Comparison of ENCODE assay signal across 8 mouse cellular contexts in genomic region chr4:122890881-122891481, GRCm38 (mm10). TPM values are rescaled to one million over a fixed set of nuclear protein-coding genes. Genes with fewer than 3 reads are reported as not detected.
DNase-seq lines count a peak whose midpoint lies in the region; ATAC-seq and TF ChIP-seq lines count a peak whose summit lies in the region.

No protein-coding gene starts in this region.

- no peak for DNase-seq in forebrain, embryonic 10.5 days (ENCODE audit: extremely low spot score, low spot score)
- DNase-seq in forebrain, embryonic 11.5 days (ENCODE audit: low spot score), result no peak
- peak; percentile 96 for DNase-seq in cerebellum, adult 9-11 months
- peak; percentile 85 for DNase-seq in gastrocnemius, postnatal 14 days
- DNase-seq in hindbrain, postnatal 0 days (ENCODE audit: low spot score), result peak; percentile 91
- DNase-seq in ovary, adult 18-20 months (ENCODE audit: low spot score), result peak; percentile 84

- H3K4me3 ChIP-seq in forebrain, embryonic 10.5 days, result no peak overlapping the region
- H3K4me3 ChIP-seq in forebrain, embryonic 11.5 days (ENCODE audit: low read depth, low read length), result no peak overlapping the region
- no peak overlapping the region for H3K4me3 ChIP-seq in hindbrain, postnatal 0 days (ENCODE audit: low read length)
- no peak overlapping the region for H3K4me3 ChIP-seq in limb, embryonic 15.5 days

- no peaks in the 10 kb centered on the region for H3K27me3 ChIP-seq in forebrain, embryonic 10.5 days (ENCODE audit: poor library complexity, severe bottlenecking)
- no peaks in the 10 kb centered on the region for H3K27me3 ChIP-seq in forebrain, embryonic 11.5 days (ENCODE audit: control insufficient read depth, insufficient read depth, low read length)
- no peaks in the 10 kb centered on the region for H3K27me3 ChIP-seq in hindbrain, postnatal 0 days (ENCODE audit: insufficient read depth, low read length)
- H3K27me3 ChIP-seq in limb, embryonic 15.5 days, result no peaks in the 10 kb centered on the region

- H3K27ac ChIP-seq in forebrain, embryonic 10.5 days, result peak overlapping the region; percentile 62; the same call in 1 of the 2 replicates
- no peak overlapping the region for H3K27ac ChIP-seq in forebrain, embryonic 11.5 days (ENCODE audit: low read depth, low read length)
- peak overlapping the region; percentile 33 for H3K27ac ChIP-seq in hindbrain, postnatal 0 days
- no peak overlapping the region for H3K27ac ChIP-seq in limb, embryonic 15.5 days

- no peak for ATAC-seq in forebrain, embryonic 11.5 days (replicated peaks; ENCODE audit: low FRiP score)
- ATAC-seq in hindbrain, postnatal 0 days, result peak; percentile 84
- ATAC-seq in limb, embryonic 15.5 days (ENCODE audit: insufficient number of reproducible peaks, low FRiP score, low TSS enrichment, low read depth), result peak; percentile 53; the same call in 1 of the 2 replicates
- no peak for ATAC-seq in monocyte, adult 5-6 weeks (replicated peaks; ENCODE audit: insufficient number of reproducible peaks, low FRiP score, low TSS enrichment, poor library complexity, severe bottlenecking)

- intact Hi-C loops in gastrocnemius, postnatal 14 days (cut with DNase I; ENCODE audit: low total_unique reads), result loop anchor here (10.0 kb wide), 1 partner anchor 194 kb away; no protein-coding TSS in a partner anchor

- no peak for TF ChIP-seq CTCF in hindbrain, postnatal 0 days (IDR thresholded peaks at IDR 0.05; ENCODE audit: low read depth)

- H3K9ac ChIP-seq in forebrain, embryonic 11.5 days (ENCODE audit: low read length), result no peak overlapping the region
- no peak overlapping the region for H3K9ac ChIP-seq in hindbrain, postnatal 0 days (replicated peaks; ENCODE audit: low read length)
- no peak overlapping the region for H3K9ac ChIP-seq in limb, embryonic 15.5 days

- no peaks in the 10 kb centered on the region for H3K9me3 ChIP-seq in forebrain, embryonic 10.5 days
- H3K9me3 ChIP-seq in forebrain, embryonic 11.5 days (ENCODE audit: control insufficient read depth, low read length), result no peaks in the 10 kb centered on the region
- H3K9me3 ChIP-seq in hindbrain, postnatal 0 days (ENCODE audit: low read length), result no peaks in the 10 kb centered on the region
- no peaks in the 10 kb centered on the region for H3K9me3 ChIP-seq in limb, embryonic 15.5 days

- WGBS in forebrain, embryonic 10.5 days, result 19% methylated on average over 3 of the region's 3 CpGs
- WGBS in forebrain, embryonic 11.5 days, result 19% methylated on average over 3 of the region's 3 CpGs
- WGBS in hindbrain, postnatal 0 days, result 3% methylated on average over 3 of the region's 3 CpGs
- 11% methylated on average over 3 of the region's 3 CpGs for WGBS in limb, embryonic 15.5 days

- H3K36me3 ChIP-seq in forebrain, embryonic 10.5 days (replicated peaks), result no peaks in the 10 kb centered on the region
- H3K36me3 ChIP-seq in forebrain, embryonic 11.5 days (ENCODE audit: control insufficient read depth, insufficient read depth, low read length), result no peaks in the 10 kb centered on the region
- no peaks in the 10 kb centered on the region for H3K36me3 ChIP-seq in hindbrain, postnatal 0 days (ENCODE audit: insufficient read depth, low read length)
- H3K36me3 ChIP-seq in limb, embryonic 15.5 days, result no peaks in the 10 kb centered on the region

- peaks cover 17% of the 10 kb centered on the region for H3K4me1 ChIP-seq in forebrain, embryonic 10.5 days
- no peaks in the 10 kb centered on the region for H3K4me1 ChIP-seq in forebrain, embryonic 11.5 days (replicated peaks; ENCODE audit: control insufficient read depth, insufficient read depth, low read length)
- H3K4me1 ChIP-seq in hindbrain, postnatal 0 days (ENCODE audit: insufficient read depth, low read length), result peaks cover 5% of the 10 kb centered on the region; the same call in 1 of the 2 replicates
- H3K4me1 ChIP-seq in limb, embryonic 15.5 days, result peaks cover 12% of the 10 kb centered on the region

- H3K4me2 ChIP-seq in forebrain, embryonic 11.5 days (ENCODE audit: low read depth, low read length, severe bottlenecking), result no peak overlapping the region
- H3K4me2 ChIP-seq in hindbrain, postnatal 0 days (ENCODE audit: low read depth, low read length), result no peak overlapping the region
- no peak overlapping the region for H3K4me2 ChIP-seq in limb, embryonic 15.5 days

RNA-seq across cellular contexts. Expression of gene Cap1, which starts 5.1 kb away (rescaled TPM):
- polyA plus RNA-seq in forebrain, embryonic 10.5 days (2016; fragmentation: Nextera tagmentation; extraction: Ambion mirVana), result 60.7 and 76.1 TPM in 2 replicates
- polyA plus RNA-seq in forebrain, embryonic 11.5 days (2014; fragmentation: Nextera tagmentation; extraction: Ambion mirVana), result 69.4 and 73.9 TPM in 2 replicates
- total RNA-seq in gastrocnemius, postnatal 14 days (2021), result 10 to 100 TPM; 33.4 to 39.2 TPM
- 133 and 141 TPM in 2 replicates for total RNA-seq in hindbrain, postnatal 0 days (2014; rRNA removed)
- 59.9 and 60.1 TPM in 2 replicates for polyA plus RNA-seq in hindbrain, postnatal 0 days (2015; fragmentation: Nextera tagmentation; extraction: Ambion mirVana)
- 64.5 and 78.3 TPM in 2 replicates for polyA plus RNA-seq in limb, embryonic 15.5 days (2015; fragmentation: Nextera tagmentation; extraction: Ambion mirVana)
- total RNA-seq in monocyte, adult 5-6 weeks (2017), result 562 to 797 TPM (median 623 TPM) in 3 replicates

RNA-seq across cellular contexts. Expression of gene Ppt1, which starts 54.9 kb away (rescaled TPM):
- polyA plus RNA-seq in forebrain, embryonic 10.5 days (2016; fragmentation: Nextera tagmentation; extraction: Ambion mirVana), result 67.1 and 69.8 TPM in 2 replicates
- polyA plus RNA-seq in forebrain, embryonic 11.5 days (2014; fragmentation: Nextera tagmentation; extraction: Ambion mirVana), result 76.4 and 81.0 TPM in 2 replicates
- total RNA-seq in gastrocnemius, postnatal 14 days (2021), result 10 to 100 TPM; 16.3 to 17.2 TPM
- total RNA-seq in hindbrain, postnatal 0 days (2014; rRNA removed), result 29.0 and 36.4 TPM in 2 replicates
- polyA plus RNA-seq in hindbrain, postnatal 0 days (2015; fragmentation: Nextera tagmentation; extraction: Ambion mirVana), result 88.5 and 89.7 TPM in 2 replicates
- 79.4 and 83.0 TPM in 2 replicates for polyA plus RNA-seq in limb, embryonic 15.5 days (2015; fragmentation: Nextera tagmentation; extraction: Ambion mirVana)
- total RNA-seq in monocyte, adult 5-6 weeks (2017), result 118 to 145 TPM (median 130 TPM) in 3 replicates

Comparison
In these comparisons a context has a peak if more than half of its experiments do, and no peak if none do; other contexts are left out.
1. H3K27ac ChIP-seq: peak in forebrain, embryonic 10.5 days (single experiment) and hindbrain, postnatal 0 days (single experiment); none in forebrain, embryonic 11.5 days (single experiment) and limb, embryonic 15.5 days (single experiment).
2. DNase-seq: peak in cerebellum, adult 9-11 months (single experiment), gastrocnemius, postnatal 14 days (single experiment), hindbrain, postnatal 0 days (single experiment) and ovary, adult 18-20 months (single experiment); none in forebrain, embryonic 10.5 days (single experiment) and forebrain, embryonic 11.5 days (single experiment).
3. ATAC-seq: peak in hindbrain, postnatal 0 days (single experiment) and limb, embryonic 15.5 days (single experiment); none in forebrain, embryonic 11.5 days (single experiment) and monocyte, adult 5-6 weeks (single experiment).